Comparison of ENCODE assay signal across 22 mouse cellular contexts in the genomic region with DNA sequence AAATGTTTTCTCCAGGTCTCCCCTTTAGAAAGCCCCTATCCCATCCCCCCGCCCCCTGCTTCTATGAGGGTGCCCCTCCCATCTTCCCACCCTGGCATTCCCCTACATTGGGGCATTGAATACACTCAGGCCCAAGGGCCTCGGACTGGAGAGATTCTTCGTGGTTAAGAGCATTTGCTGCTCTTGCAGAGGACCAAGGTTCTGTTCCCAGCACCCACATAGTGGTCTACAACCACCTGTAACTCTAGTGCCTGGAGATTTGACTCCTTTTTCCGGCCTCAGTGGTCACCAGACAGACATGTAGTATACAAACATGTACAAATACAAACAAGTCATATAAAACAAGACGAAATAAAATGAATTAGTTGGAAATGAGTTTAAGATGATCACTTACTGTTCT. TPM values are rescaled to one million over a fixed set of nuclear protein-coding genes. Genes with fewer than 3 reads are reported as not detected.
DNase-seq lines count a peak whose midpoint lies in the region; ATAC-seq lines count a peak whose summit lies in the region.
"Had no signal": no experiment of that assay in that cellular context is flagged by ENCODE, and none has a peak within 500 bp of the region (broad histone marks: within the 10 kb centered on the region; RNA-seq: fewer than 3 reads in every experiment).

No protein-coding gene starts in this region.

- no peak overlapping the region for H3K4me2 ChIP-seq in forebrain, embryonic 11.5 days (ENCODE audit: low read depth, low read length, severe bottlenecking)
- no peak overlapping the region for H3K4me2 ChIP-seq in heart, embryonic 12.5 days

- peaks cover 5% of the 10 kb centered on the region; the same call in 1 of the 2 replicates for H3K4me1 ChIP-seq in forebrain, embryonic 11.5 days (replicated peaks; ENCODE audit: control insufficient read depth, insufficient read depth, low read length)
- H3K4me1 ChIP-seq in forebrain, embryonic 10.5 days: peaks cover 40% of the 10 kb centered on the region
- H3K4me1 ChIP-seq in heart, embryonic 12.5 days (replicated peaks): peaks cover 16% of the 10 kb centered on the region

- H3K27ac ChIP-seq in forebrain, embryonic 11.5 days (ENCODE audit: low read depth, low read length): no peak overlapping the region
- H3K27ac ChIP-seq in forebrain, embryonic 10.5 days: no peak overlapping the region
- no peak overlapping the region for H3K27ac ChIP-seq in heart, embryonic 12.5 days (ENCODE audit: poor library complexity, severe bottlenecking)

- peak; percentile 15 for DNase-seq in forebrain, embryonic 11.5 days (ENCODE audit: low spot score)
- no peak for DNase-seq in forebrain, embryonic 10.5 days (ENCODE audit: extremely low spot score, low spot score)
- DNase-seq in heart, adult 11 months: peak; percentile 59
- peak; percentile 68 for DNase-seq in testis, postnatal 14 days (ENCODE audit: low spot score)
- DNase-seq in testis, postnatal 10 days (ENCODE audit: low spot score): no peak
- DNase-seq: adrenal gland, adult 2 months; adrenal gland, adult 8-10 months; adrenal gland, postnatal 10 days; adrenal gland, postnatal 14 days; adrenal gland, postnatal 25 days; adrenal gland, postnatal 36 days; B cell, adult 2 months; cerebellum, adult 11 months; cerebellum, adult 11-12 months; cerebellum, adult 18-20 months had no signal

- H3K9me3 ChIP-seq in forebrain, embryonic 11.5 days (ENCODE audit: control insufficient read depth, low read length): no peaks in the 10 kb centered on the region
- peaks cover 3% of the 10 kb centered on the region for H3K9me3 ChIP-seq in forebrain, embryonic 10.5 days
- H3K9me3 ChIP-seq in heart, embryonic 12.5 days (replicated peaks): no peaks in the 10 kb centered on the region

- no peaks in the 10 kb centered on the region; the same call in 1 of the 2 replicates for H3K36me3 ChIP-seq in forebrain, embryonic 11.5 days (ENCODE audit: control insufficient read depth, insufficient read depth, low read length)
- peaks cover 5% of the 10 kb centered on the region for H3K36me3 ChIP-seq in forebrain, embryonic 10.5 days (replicated peaks)
- peaks cover 7% of the 10 kb centered on the region; the same call in 1 of the 2 replicates for H3K36me3 ChIP-seq in heart, embryonic 12.5 days
- H3K36me3 ChIP-seq: G1E had no signal

- no peak overlapping the region for H3K9ac ChIP-seq in forebrain, embryonic 11.5 days (ENCODE audit: low read length)
- no peak overlapping the region for H3K9ac ChIP-seq in heart, embryonic 12.5 days

- no peaks in the 10 kb centered on the region for H3K27me3 ChIP-seq in forebrain, embryonic 11.5 days (ENCODE audit: control insufficient read depth, insufficient read depth, low read length)
- H3K27me3 ChIP-seq in forebrain, embryonic 10.5 days (ENCODE audit: poor library complexity, severe bottlenecking): no peaks in the 10 kb centered on the region
- H3K27me3 ChIP-seq in heart, embryonic 12.5 days (replicated peaks): no peaks in the 10 kb centered on the region
- H3K27me3 ChIP-seq: CH12.LX had no signal

- WGBS in forebrain, embryonic 11.5 days: 91% methylated on average over 5 of the region's 5 CpGs
- WGBS in forebrain, embryonic 10.5 days: 91% methylated on average over 5 of the region's 5 CpGs
- 82% methylated on average over 5 of the region's 5 CpGs for WGBS in heart, embryonic 12.5 days

- no peak for ATAC-seq in forebrain, embryonic 11.5 days (replicated peaks; ENCODE audit: low FRiP score)
- no peak for ATAC-seq in heart, embryonic 12.5 days (ENCODE audit: insufficient number of reproducible peaks, low FRiP score)
- ATAC-seq: activated CD4-positive, CD25-positive, alpha-beta regulatory T cell, adult 4 months; CD4-positive, CD25-positive, alpha-beta regulatory T cell, adult 4 months; Patski had no signal

- H3K4me3 ChIP-seq in forebrain, embryonic 11.5 days (ENCODE audit: low read depth, low read length): no peak overlapping the region
- H3K4me3 ChIP-seq in forebrain, embryonic 10.5 days: no peak overlapping the region
- no peak overlapping the region for H3K4me3 ChIP-seq in heart, embryonic 12.5 days

RNA-seq across cellular contexts. Expression of a gene that starts 45.9 kb away (rescaled TPM):
- 102 and 121 TPM in 2 replicates for polyA plus RNA-seq in forebrain, embryonic 11.5 days (2014; fragmentation: Nextera tagmentation; extraction: Ambion mirVana)
- polyA plus RNA-seq in forebrain, embryonic 10.5 days (2016; fragmentation: Nextera tagmentation; extraction: Ambion mirVana): 41.6 and 48.8 TPM in 2 replicates
- 114 and 117 TPM in 2 replicates for polyA plus RNA-seq in heart, embryonic 12.5 days (2016; fragmentation: Nextera tagmentation; extraction: Ambion mirVana)
- polyA plus RNA-seq: activated CD4-positive, CD25-positive, alpha-beta regulatory T cell, adult 4 months; C2C12; CD4-positive, CD25-positive, alpha-beta regulatory T cell, adult 4 months; G1E had no signal

Comparison
In these comparisons a context has a peak if more than half of its experiments do, and no peak if none do; other contexts are left out.
1. DNase-seq: peak in forebrain, embryonic 11.5 days (single experiment), heart, adult 11 months (single experiment) and testis, postnatal 14 days (single experiment); none in forebrain, embryonic 10.5 days (single experiment) and testis, postnatal 10 days (single experiment).